Mouse (Mus musculus) liver, embryonic 13.5 days (tissue): ENCODE results near the gene Lbx1. TPM values are rescaled to one million over a fixed set of nuclear protein-coding genes. Genes with fewer than 3 reads are reported as not detected.

Experiments used
- ATAC-seq: fragments of 200-750 bp; cut with Nextera tagmentation; 2 replicates; pipeline ENCODE4 v1.8.0; 2017; ENCODE audit warnings: low read depth, mild to moderate bottlenecking, moderate number of reproducible peaks, moderate library complexity
- DNase-seq: peaks from one replicate; pipeline ENCODE4 v3.0.0; 2022
- H3K27ac ChIP-seq: fragments of 300-500 bp; sonication (generic); 2 replicates; pipeline ENCODE4 v1.5.1; 2015; ENCODE audit warnings: moderate library complexity, mild to moderate bottlenecking, inconsistent platforms
- H3K27me3 ChIP-seq: fragments of 300-500 bp; sonication (generic); 2 replicates; pipeline ENCODE4 v1.6.1; 2015; ENCODE audit warnings: mild to moderate bottlenecking, inconsistent platforms
- H3K36me3 ChIP-seq: fragments of 300-500 bp; sonication (generic); 2 replicates; pipeline ENCODE4 v1.6.1; 2015; ENCODE audit warnings: mild to moderate bottlenecking, inconsistent platforms
- H3K4me1 ChIP-seq: fragments of 300-500 bp; sonication (generic); replicated peaks from 2 replicates; pipeline ENCODE4 v1.6.1; 2015; ENCODE audit warnings: inconsistent platforms
- H3K4me2 ChIP-seq: fragments of 300-500 bp; sonication (generic); 2 replicates; pipeline ENCODE4 v1.6.1; 2015; ENCODE audit warnings: inconsistent platforms, mild to moderate bottlenecking, moderate library complexity
- H3K4me3 ChIP-seq: fragments of 300-500 bp; sonication (generic); replicated peaks from 2 replicates; pipeline ENCODE4 v1.5.1; 2015; ENCODE audit warnings: mild to moderate bottlenecking, inconsistent platforms
- H3K9ac ChIP-seq: fragments of 300-500 bp; sonication (generic); 2 replicates; pipeline ENCODE4 v1.6.1; 2015; ENCODE audit warnings: mild to moderate bottlenecking, inconsistent platforms
- H3K9me3 ChIP-seq: fragments of 300-500 bp; sonication (generic); replicated peaks from 2 replicates; pipeline ENCODE4 v1.6.1; 2016; ENCODE audit warnings: inconsistent platforms
- whole genome bisulfite sequencing: fragments of 180-500 bp; shearing (Covaris S2); methylation state at CpG from one replicate; pipeline ENCODE4 v1.1.7; 2015; ENCODE audit not compliant: insufficient replicate concordance; 5-methylcytosine and 5-hydroxymethylcytosine counted together
- polyA plus RNA-seq: library from polyadenylated mRNA; unstranded; fragments of >200 nt; fragmentation: Nextera tagmentation; extraction: Ambion mirVana; gene quantifications from 2 replicates; pipeline ENCODE4 v1.2.1, GENCODE M21; 2015

Lbx1 gene
- polyA plus RNA-seq, 1 experiment from 2014 or later = not detected

DNA sequence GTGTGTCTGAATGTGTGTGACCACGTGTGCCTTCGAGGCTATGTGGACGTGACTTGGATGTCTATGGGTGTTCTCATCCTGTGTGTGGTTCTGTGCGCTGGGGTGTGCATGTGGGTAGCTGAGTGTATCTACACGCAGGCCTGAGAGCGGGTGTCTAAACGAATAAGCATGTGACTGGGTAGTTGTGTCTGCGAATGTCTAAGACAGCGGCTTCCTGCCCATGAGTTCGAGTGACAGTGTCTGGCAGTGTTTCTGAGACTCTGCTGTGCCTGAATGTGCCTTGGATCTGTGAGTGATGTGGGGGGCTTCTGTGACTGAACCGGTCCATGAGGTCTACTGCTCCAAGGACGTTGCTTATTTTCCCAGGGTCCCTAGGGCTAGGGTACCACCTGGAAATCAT lies 10.5 kb downstream of the Lbx1 start:
- Histone ChIP-seq H3K9me3 (no peaks in the 10 kb centered on the region), H3K27ac (no peak overlapping the region), H3K4me3 (no peak overlapping the region), H3K36me3 (no peaks in the 10 kb centered on the region), H3K4me1 (peaks cover 24% of the 10 kb centered on the region), H3K4me2 (no peak overlapping the region), H3K27me3 (peaks cover 90% of the 10 kb centered on the region), H3K9ac (no peak overlapping the region)
- no peak for ATAC-seq
- no peak for DNase-seq
- 6% methylated on average over 12 of the region's 12 CpGs for WGBS

DNA sequence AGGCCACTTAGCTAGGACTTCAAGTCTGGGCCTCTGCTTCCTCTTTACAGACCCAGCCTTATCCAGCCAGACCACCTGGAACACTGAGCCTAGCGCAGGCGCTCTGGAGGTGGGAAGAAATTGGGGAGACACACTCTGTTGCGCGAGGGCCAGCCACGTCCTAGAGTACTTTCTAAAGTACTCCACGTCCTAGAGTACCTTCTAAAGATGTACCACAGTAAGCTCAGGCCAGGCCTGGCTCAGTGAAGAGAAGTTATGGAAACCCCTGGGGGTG lies 11.4 kb downstream of the Lbx1 start:
- no peak overlapping the region for H3K9ac ChIP-seq
- H3K4me3 ChIP-seq = no peak overlapping the region
- ATAC-seq (no peak), DNase-seq (no peak)
- no peaks in the 10 kb centered on the region for H3K36me3 ChIP-seq
- no peak overlapping the region for H3K27ac ChIP-seq
- peaks cover 15% of the 10 kb centered on the region for H3K4me1 ChIP-seq
- H3K27me3 ChIP-seq = peaks cover 88% of the 10 kb centered on the region
- H3K4me2 ChIP-seq = no peak overlapping the region
- no peaks in the 10 kb centered on the region for H3K9me3 ChIP-seq
- WGBS = 2% methylated on average over 6 of the region's 6 CpGs

- no peak for DNase-seq
- H3K9ac ChIP-seq = no peak overlapping the region
Observed at GRCm38 (mm10) chr19:45223413-45224285, 12.0 kb downstream of the Lbx1 start.

GRCm38 (mm10) chr19:45222141-45222782 lies 13.3 kb downstream of the Lbx1 start:
- no peaks in the 10 kb centered on the region for H3K36me3 ChIP-seq
- ATAC-seq = no peak
- no peak overlapping the region for H3K4me2 ChIP-seq
- no peak for DNase-seq
- no peak overlapping the region for H3K9ac ChIP-seq
- no peaks in the 10 kb centered on the region for H3K9me3 ChIP-seq
- H3K4me3 ChIP-seq = no peak overlapping the region
- H3K27me3 ChIP-seq = peaks cover 84% of the 10 kb centered on the region
- WGBS = 5% methylated on average over 17 of the region's 17 CpGs
- H3K27ac ChIP-seq = no peak overlapping the region
- H3K4me1 ChIP-seq = peaks cover 14% of the 10 kb centered on the region

More at GRCm38 (mm10) chr19:45223413-45224285, 12.0 kb downstream of the Lbx1 start:
- Histone ChIP-seq H3K36me3 (no peaks in the 10 kb centered on the region), H3K27ac (no peak overlapping the region), H3K4me3 (no peak overlapping the region), H3K4me1 (peaks cover 14% of the 10 kb centered on the region), H3K9me3 (no peaks in the 10 kb centered on the region), H3K4me2 (0 out of 2 replicates have a peak overlapping the region, but pooled peaks have one; percentile 2), H3K27me3 (peaks cover 87% of the 10 kb centered on the region)
- no peak for ATAC-seq
- 3% methylated on average over 49 of the region's 49 CpGs for WGBS

DNA sequence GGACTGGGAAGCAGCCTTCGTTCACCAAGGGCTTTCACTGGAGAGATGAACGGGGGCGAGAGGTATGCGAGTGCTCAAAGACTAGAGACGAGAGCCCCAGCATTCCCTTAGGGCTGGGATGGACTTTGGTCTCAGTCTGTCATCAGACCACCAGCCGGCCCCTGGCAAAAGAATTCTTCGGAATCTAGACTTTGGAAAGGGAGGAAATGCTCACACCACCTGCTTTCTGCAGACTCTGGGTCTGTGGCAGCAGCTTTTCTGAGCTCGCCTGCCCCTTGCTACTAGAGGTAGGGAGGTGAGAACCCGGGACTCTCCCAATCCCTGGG lies 14.2 kb downstream of the Lbx1 start:
- no peak overlapping the region for H3K9ac ChIP-seq
- WGBS = 2% methylated on average over 9 of the region's 9 CpGs
- DNase-seq (no peak), ATAC-seq (no peak)
- peaks cover 14% of the 10 kb centered on the region for H3K4me1 ChIP-seq
- peak overlapping the region; percentile 50 for H3K4me2 ChIP-seq
- H3K27ac ChIP-seq = no peak overlapping the region
- H3K27me3 ChIP-seq = peaks cover 75% of the 10 kb centered on the region
- no peaks in the 10 kb centered on the region for H3K9me3 ChIP-seq
- peak overlapping the region; percentile 35; the same call in 1 of the 2 replicates for H3K4me3 ChIP-seq
- no peaks in the 10 kb centered on the region for H3K36me3 ChIP-seq

DNA sequence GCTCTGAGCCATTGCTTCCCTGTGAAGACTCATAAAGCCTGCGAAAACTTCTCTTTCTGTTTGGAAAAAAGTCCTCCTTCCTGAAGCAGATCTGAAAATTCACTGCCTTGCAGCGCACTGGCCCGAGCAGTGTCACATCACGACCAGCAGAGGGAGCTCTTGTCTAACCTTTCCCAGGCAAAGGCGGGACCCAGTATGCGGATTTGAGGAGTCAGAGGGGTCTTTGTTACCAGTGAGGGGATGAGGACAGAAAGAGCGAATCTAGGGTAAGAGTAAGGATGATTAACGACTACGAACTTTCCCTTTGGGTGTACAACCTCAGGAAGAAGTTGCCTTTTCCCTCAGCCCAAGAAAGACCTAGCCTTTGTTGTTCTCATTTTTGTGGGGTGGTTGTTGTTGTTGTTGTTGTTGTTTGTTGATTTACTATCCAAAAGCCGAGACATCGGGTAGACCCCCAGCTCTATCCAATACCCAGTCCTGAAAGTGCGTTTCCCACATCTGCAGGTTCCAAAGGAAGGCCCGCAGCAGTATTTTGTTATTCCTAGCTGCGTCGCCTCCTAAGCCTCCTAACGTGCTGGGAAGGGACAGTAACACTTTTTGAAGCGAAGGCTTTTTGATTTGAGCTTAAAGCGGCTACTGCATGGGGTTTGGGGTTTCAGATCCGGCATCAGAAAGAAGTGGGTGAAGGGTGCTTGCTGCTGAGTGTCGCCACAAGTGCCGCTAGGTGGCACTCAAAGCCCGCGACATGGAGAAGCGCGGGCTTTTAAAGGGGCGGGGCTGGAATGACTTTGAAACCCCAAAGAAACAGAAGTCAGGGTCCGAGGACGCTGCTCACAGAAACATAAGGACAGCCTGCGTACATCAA lies 14.8 kb downstream of the Lbx1 start:
- Histone ChIP-seq H3K9ac (no peak overlapping the region; the same call in 1 of the 2 replicates), H3K9me3 (no peaks in the 10 kb centered on the region)

DNA sequence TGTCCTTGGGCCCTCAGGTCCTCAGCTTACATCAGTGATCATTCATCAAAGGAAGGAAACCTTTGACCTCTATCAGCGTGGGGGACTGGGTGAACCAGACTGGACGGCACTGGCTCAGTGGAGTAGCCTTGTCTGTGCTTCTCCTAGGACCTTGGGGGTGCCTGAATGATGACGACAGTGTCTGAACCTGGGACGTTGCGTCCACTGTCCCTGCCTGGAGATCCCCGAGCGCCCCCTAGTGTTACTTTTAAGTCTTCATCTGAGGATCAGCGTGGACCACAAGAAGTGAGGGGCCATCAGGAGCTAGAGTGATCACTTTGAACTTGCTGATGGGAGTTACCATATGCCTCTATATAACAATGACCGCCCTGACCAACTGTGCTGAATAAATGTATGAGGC lies 19.4 kb downstream of the Lbx1 start:
- 2% methylated on average over 9 of the region's 9 CpGs for WGBS
- ATAC-seq (no peak), DNase-seq (no peak)
- Histone ChIP-seq H3K4me1 (peaks cover 5% of the 10 kb centered on the region), H3K36me3 (no peaks in the 10 kb centered on the region), H3K4me3 (no peak overlapping the region), H3K9ac (no peak overlapping the region), H3K4me2 (no peak overlapping the region), H3K9me3 (no peaks in the 10 kb centered on the region), H3K27me3 (peaks cover 35% of the 10 kb centered on the region), H3K27ac (no peak overlapping the region)

More for the DNA sequence above, 14.8 kb downstream of the Lbx1 start:
- no peaks in the 10 kb centered on the region for H3K36me3 ChIP-seq
- no peak for ATAC-seq
- H3K27me3 ChIP-seq = peaks cover 72% of the 10 kb centered on the region
- peaks cover 14% of the 10 kb centered on the region for H3K4me1 ChIP-seq
- DNase-seq = peak; percentile 36
- H3K4me2 ChIP-seq = peak overlapping the region; percentile 50
- H3K27ac ChIP-seq = no peak overlapping the region
- 1% methylated on average over 29 of the region's 29 CpGs for WGBS
- peak overlapping the region; percentile 35; the same call in 1 of the 2 replicates for H3K4me3 ChIP-seq

GRCm38 (mm10) chr19:45215431-45215830 lies 20.2 kb downstream of the Lbx1 start:
- ATAC-seq = no peak
- WGBS = 52% methylated on average over 4 of the region's 4 CpGs
- Histone ChIP-seq H3K4me2 (no peak overlapping the region), H3K27me3 (peaks cover 35% of the 10 kb centered on the region), H3K27ac (no peak overlapping the region), H3K9me3 (no peaks in the 10 kb centered on the region), H3K4me3 (no peak overlapping the region), H3K36me3 (no peaks in the 10 kb centered on the region), H3K9ac (no peak overlapping the region), H3K4me1 (no peaks in the 10 kb centered on the region)
- no peak for DNase-seq

DNA sequence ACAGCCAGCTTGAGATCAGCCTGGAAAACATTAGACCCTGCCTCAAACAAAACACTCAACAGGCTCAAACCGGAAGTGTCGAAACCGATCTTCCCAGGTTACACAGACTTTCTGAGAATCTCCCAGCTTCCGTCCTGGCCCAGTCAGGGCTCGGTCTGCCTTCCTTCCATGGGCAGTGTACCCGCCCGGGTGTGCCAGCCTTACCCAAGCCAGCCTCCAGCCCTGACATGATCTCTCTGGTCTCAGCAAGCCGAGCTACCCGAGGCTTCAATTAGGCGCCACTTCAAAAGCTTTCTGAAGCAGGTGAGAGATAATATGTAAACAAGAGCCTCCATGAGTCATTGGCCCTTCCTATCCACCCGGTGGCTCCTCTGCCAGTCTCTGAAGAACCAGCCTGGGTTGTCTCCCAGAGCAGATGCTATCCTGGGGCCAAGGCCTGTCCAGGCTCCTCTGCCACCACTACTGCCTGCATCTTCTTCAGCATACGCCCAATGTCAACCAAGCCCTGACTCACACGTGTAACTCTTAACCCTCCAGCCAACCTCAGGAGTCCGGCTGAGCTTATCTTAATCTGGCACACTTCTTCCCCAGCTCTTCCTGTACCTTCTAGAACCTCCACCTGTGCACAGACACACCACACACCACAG lies 25.7 kb downstream of the Lbx1 start:
- Histone ChIP-seq H3K27me3 (peaks cover 32% of the 10 kb centered on the region), H3K9me3 (no peaks in the 10 kb centered on the region; the same call in 1 of the 2 replicates), H3K4me1 (0 out of 2 replicates have a peak, but pooled peaks cover 3% of the 10 kb centered on the region), H3K27ac (no peak overlapping the region), H3K4me2 (no peak overlapping the region), H3K36me3 (no peaks in the 10 kb centered on the region), H3K4me3 (no peak overlapping the region), H3K9ac (no peak overlapping the region)
- DNase-seq = no peak
- ATAC-seq = no peak
- 49% methylated on average over 14 of the region's 14 CpGs for WGBS

GRCm38 (mm10) chr19:45209191-45209590 lies 26.4 kb downstream of the Lbx1 start:
- no peaks in the 10 kb centered on the region for H3K36me3 ChIP-seq
- no peaks in the 10 kb centered on the region; the same call in 1 of the 2 replicates for H3K9me3 ChIP-seq
- WGBS = 52% methylated on average over 1 of the region's 1 CpGs
- no peak overlapping the region for H3K9ac ChIP-seq
- H3K27ac ChIP-seq = no peak overlapping the region
- no peak overlapping the region for H3K4me2 ChIP-seq
- DNase-seq = no peak
- no peak overlapping the region for H3K4me3 ChIP-seq
- peaks cover 30% of the 10 kb centered on the region for H3K27me3 ChIP-seq
- 0 out of 2 replicates have a peak, but pooled peaks cover 3% of the 10 kb centered on the region for H3K4me1 ChIP-seq
- ATAC-seq = no peak
